Mouse (Mus musculus): ENCODE data around the gene Gm10160. TPM values are rescaled to one million over a fixed set of nuclear protein-coding genes. Genes with fewer than 3 reads are reported as not detected.
A peak's percentile ranks its signal among the peaks of the same experiment; 100 is the strongest.

The Gm10160 gene
- not detected in 2 replicates for polyA plus RNA-seq (2012; rRNA removed)
- polyA plus RNA-seq (2014; fragmentation: Nextera tagmentation; extraction: Ambion mirVana) = not detected in 2 replicates

GRCm38 (mm10) chr7:81855694-81856093 is at the start of gene Gm10160:
Gene Gm10160, minus strand, starts transcription at chr7:81855794.
- H3K9me3 ChIP-seq (ENCODE audit: control insufficient read depth, low read length) = no peaks in the 10 kb centered on the region
- DNase-seq (ENCODE audit: low read depth in 3 of 3, low spot score in 3 of 3) (no peak), ATAC-seq (ENCODE audit: insufficient read depth) (no peak)
- peaks cover 32% of the 10 kb centered on the region for H3K27me3 ChIP-seq (ENCODE audit: control insufficient read depth, insufficient read depth, low read length)
- 53% methylated on average over 1 of the region's 1 CpGs for WGBS (ENCODE audit: insufficient replicate concordance)
- H3K27ac ChIP-seq = no peak within 1 kb of the TSS
- no peak for TF ChIP-seq CTCF (IDR thresholded peaks at IDR 0.05; ENCODE audit: low read depth)
- no peak for TF ChIP-seq EP300 (IDR thresholded peaks at IDR 0.05; ENCODE audit: low read depth)
- H3K9ac ChIP-seq (replicated peaks) = no peak within 1 kb of the TSS
- peak within 1 kb of the TSS; percentile 41 for H3K4me2 ChIP-seq (ENCODE audit: low read depth)
- H3K36me3 ChIP-seq (replicated peaks; ENCODE audit: control insufficient read depth, insufficient read depth, low read depth) = no peaks in the 10 kb centered on the region
- H3K4me1 ChIP-seq (replicated peaks; ENCODE audit: control insufficient read depth in 2 of 2, insufficient read depth in 2 of 2, low read length in 1 of 2) = peaks cover 0 to 12% of the 10 kb centered on the region in 2 experiments; a peak in 1 of 4 replicates
- no peak within 1 kb of the TSS for H3K4me3 ChIP-seq (ENCODE audit: insufficient read depth in 1 of 2, low read depth in 2 of 2, low read length in 2 of 2)

- H3K36me3 ChIP-seq (replicated peaks; ENCODE audit: control insufficient read depth, insufficient read depth, low read depth) = no peaks in the 10 kb centered on the region
- H3K27me3 ChIP-seq (ENCODE audit: control insufficient read depth, insufficient read depth, low read length) = no peaks in the 10 kb centered on the region
- no peak for ATAC-seq (ENCODE audit: insufficient read depth)
- no peak for TF ChIP-seq EP300 (IDR thresholded peaks at IDR 0.05; ENCODE audit: low read depth)
- TF ChIP-seq CTCF (IDR thresholded peaks at IDR 0.05; ENCODE audit: low read depth) = no peak
- H3K9me3 ChIP-seq (ENCODE audit: control insufficient read depth, low read length) = no peaks in the 10 kb centered on the region
- H3K4me1 ChIP-seq (replicated peaks; ENCODE audit: control insufficient read depth in 2 of 2, insufficient read depth in 2 of 2, low read length in 1 of 2) = no peaks in the 10 kb centered on the region
- DNase-seq (ENCODE audit: low read depth in 3 of 3, low spot score in 3 of 3) = no peak
- H3K4me2 ChIP-seq (ENCODE audit: low read depth) = no peak overlapping the region
- no peak overlapping the region for H3K27ac ChIP-seq
- no peak overlapping the region for H3K9ac ChIP-seq (replicated peaks)
- 52% methylated on average over 2 of the region's 2 CpGs for WGBS (ENCODE audit: insufficient replicate concordance)
- no peak overlapping the region for H3K4me3 ChIP-seq (ENCODE audit: insufficient read depth in 1 of 2, low read depth in 2 of 2, low read length in 2 of 2)
Observed at GRCm38 (mm10) chr7:81904926-81905325, 49.3 kb upstream of the Gm10160 start.

- no peak overlapping the region for H3K27ac ChIP-seq
- no peaks in the 10 kb centered on the region for H3K27me3 ChIP-seq (ENCODE audit: control insufficient read depth, insufficient read depth, low read length)
- H3K4me3 ChIP-seq (ENCODE audit: insufficient read depth in 1 of 2, low read depth in 2 of 2, low read length in 2 of 2) = no peak overlapping the region
- H3K4me1 ChIP-seq (replicated peaks; ENCODE audit: control insufficient read depth in 2 of 2, insufficient read depth in 2 of 2, low read length in 1 of 2) = no peaks in the 10 kb centered on the region
- DNase-seq (ENCODE audit: low read depth in 3 of 3, low spot score in 3 of 3) (no peak), ATAC-seq (ENCODE audit: insufficient read depth) (no peak)
- TF ChIP-seq CTCF (IDR thresholded peaks at IDR 0.05; ENCODE audit: low read depth) (no peak), EP300 (IDR thresholded peaks at IDR 0.05; ENCODE audit: low read depth) (no peak)
- no peaks in the 10 kb centered on the region for H3K36me3 ChIP-seq (replicated peaks; ENCODE audit: control insufficient read depth, insufficient read depth, low read depth)
- no peak overlapping the region for H3K4me2 ChIP-seq (ENCODE audit: low read depth)
- 58% methylated on average over 4 of the region's 4 CpGs for WGBS (ENCODE audit: insufficient replicate concordance)
- no peaks in the 10 kb centered on the region for H3K9me3 ChIP-seq (ENCODE audit: control insufficient read depth, low read length)
- H3K9ac ChIP-seq (replicated peaks) = no peak overlapping the region
Observed at GRCm38 (mm10) chr7:81904094-81904493, 48.5 kb upstream of the Gm10160 start.

GRCm38 (mm10) chr7:81899361-81899760 is 43.8 kb upstream of the Gm10160 start:
- WGBS (ENCODE audit: insufficient replicate concordance) = 59% methylated on average over 11 of the region's 11 CpGs
- H3K9ac ChIP-seq (replicated peaks) = no peak overlapping the region
- no peak overlapping the region for H3K27ac ChIP-seq
- H3K4me1 ChIP-seq (replicated peaks; ENCODE audit: control insufficient read depth in 2 of 2, insufficient read depth in 2 of 2, low read length in 1 of 2) = no peaks in the 10 kb centered on the region
- TF ChIP-seq EP300 (IDR thresholded peaks at IDR 0.05; ENCODE audit: low read depth) = no peak
- TF ChIP-seq CTCF (IDR thresholded peaks at IDR 0.05; ENCODE audit: low read depth) = no peak
- ATAC-seq (ENCODE audit: insufficient read depth) (no peak), DNase-seq (ENCODE audit: low read depth in 3 of 3, low spot score in 3 of 3) (no peak)
- H3K27me3 ChIP-seq (ENCODE audit: control insufficient read depth, insufficient read depth, low read length) = no peaks in the 10 kb centered on the region
- H3K9me3 ChIP-seq (ENCODE audit: control insufficient read depth, low read length) = no peaks in the 10 kb centered on the region
- H3K4me2 ChIP-seq (ENCODE audit: low read depth) = no peak overlapping the region
- H3K36me3 ChIP-seq (replicated peaks; ENCODE audit: control insufficient read depth, insufficient read depth, low read depth) = no peaks in the 10 kb centered on the region
- H3K4me3 ChIP-seq (ENCODE audit: insufficient read depth in 1 of 2, low read depth in 2 of 2, low read length in 2 of 2) = no peak overlapping the region

- Histone ChIP-seq H3K4me1 (replicated peaks; ENCODE audit: control insufficient read depth in 2 of 2, insufficient read depth in 2 of 2, low read length in 1 of 2) (no peaks in the 10 kb centered on the region), H3K9ac (replicated peaks) (no peak overlapping the region), H3K4me3 (ENCODE audit: insufficient read depth in 1 of 2, low read depth in 2 of 2, low read length in 2 of 2) (no peak overlapping the region), H3K9me3 (ENCODE audit: control insufficient read depth, low read length) (no peaks in the 10 kb centered on the region), H3K27me3 (ENCODE audit: control insufficient read depth, insufficient read depth, low read length) (no peaks in the 10 kb centered on the region), H3K4me2 (ENCODE audit: low read depth) (no peak overlapping the region), H3K36me3 (replicated peaks; ENCODE audit: control insufficient read depth, insufficient read depth, low read depth) (no peaks in the 10 kb centered on the region), H3K27ac (no peak overlapping the region)
- TF ChIP-seq CTCF (IDR thresholded peaks at IDR 0.05; ENCODE audit: low read depth) (no peak), EP300 (IDR thresholded peaks at IDR 0.05; ENCODE audit: low read depth) (no peak)
- DNase-seq (ENCODE audit: low read depth in 3 of 3, low spot score in 3 of 3) (no peak), ATAC-seq (ENCODE audit: insufficient read depth) (no peak)
- WGBS (ENCODE audit: insufficient replicate concordance) = 86% methylated on average over 4 of the region's 4 CpGs
Observed at GRCm38 (mm10) chr7:81885128-81885527, 29.5 kb upstream of the Gm10160 start.

All from liver, embryonic 14.5 days (tissue).